Mouse (Mus musculus) forebrain, embryonic 13.5 days (tissue): ENCODE measurements around the gene Wipf2. TPM values are rescaled to one million over a fixed set of nuclear protein-coding genes. Genes with fewer than 3 reads are reported as not detected.
"Not testable (repeated sequence)": the region's sequence is repeated elsewhere in the genome, so short reads cannot be mapped to it uniquely, and the experiment has no call there.

Experiments used
- ATAC-seq: fragments of 200-750 bp; cut with Nextera tagmentation; 2 replicates; pipeline ENCODE4 v1.8.0; 2017
- H3K27ac ChIP-seq: fragments of 300-500 bp; sonication (generic); 2 replicates; pipeline ENCODE4 v1.5.1; 2015; ENCODE audit warnings: inconsistent platforms, mild to moderate bottlenecking, moderate library complexity
- H3K27me3 ChIP-seq: fragments of 300-500 bp; sonication (generic); 2 replicates; pipeline ENCODE4 v1.6.1; 2015; ENCODE audit warnings: mild to moderate bottlenecking, inconsistent platforms
- H3K36me3 ChIP-seq: fragments of 300-500 bp; sonication (generic); 2 replicates; pipeline ENCODE4 v1.6.1; 2015; ENCODE audit warnings: mild to moderate bottlenecking, inconsistent platforms; ENCODE audit not compliant: poor library complexity, severe bottlenecking
- H3K4me1 ChIP-seq: fragments of 300-500 bp; sonication (generic); 2 replicates; pipeline ENCODE4 v1.6.1; 2015; ENCODE audit warnings: inconsistent platforms
- H3K4me2 ChIP-seq: fragments of 300-500 bp; sonication (generic); 2 replicates; pipeline ENCODE4 v1.6.1; 2015; ENCODE audit warnings: inconsistent platforms, mild to moderate bottlenecking, moderate library complexity
- H3K4me3 ChIP-seq: fragments of 300-500 bp; sonication (generic); 2 replicates; pipeline ENCODE4 v1.5.1; 2015; ENCODE audit warnings: mild to moderate bottlenecking, inconsistent platforms
- H3K9ac ChIP-seq: fragments of 300-500 bp; sonication (generic); 2 replicates; pipeline ENCODE4 v1.6.1; 2015; ENCODE audit warnings: mild to moderate bottlenecking, inconsistent platforms
- H3K9me3 ChIP-seq: fragments of 300-500 bp; sonication (generic); replicated peaks from 2 replicates; pipeline ENCODE4 v1.6.1; 2016; ENCODE audit warnings: inconsistent platforms
- WGBS: fragments of 180-500 bp; shearing (Covaris S2); methylation state at CpG from one replicate; pipeline ENCODE4 v1.1.7; 2015; 5-methylcytosine and 5-hydroxymethylcytosine counted together
- polyA plus RNA-seq: library from polyadenylated mRNA; unstranded; fragments of >200 nt; fragmentation: Nextera tagmentation; extraction: Ambion mirVana; gene quantifications from 2 replicates; pipeline ENCODE4 v1.2.1, GENCODE M21; 2015

Gene Wipf2
- 5.0 and 5.4 TPM in 2 replicates for polyA plus RNA-seq

- ATAC-seq: peak; percentile 94
These were observed at the start of gene Wipf2 for GRCm38 (mm10) chr11:98863028-98863750. Gene Wipf2, plus strand, starts transcription at chr11:98863638.

GRCm38 (mm10) chr11:98816706-98817239 is 46.7 kb upstream of the Wipf2 start:
- Histone ChIP-seq H3K36me3 (peaks cover 96% of the 10 kb centered on the region), H3K27ac (no peak overlapping the region), H3K4me3 (no peak overlapping the region), H3K9ac (no peak overlapping the region), H3K4me2 (no peak overlapping the region), H3K9me3 (no peaks in the 10 kb centered on the region), H3K27me3 (no peaks in the 10 kb centered on the region), H3K4me1 (0 out of 2 replicates have a peak, but pooled peaks cover 1% of the 10 kb centered on the region)
- no peak for ATAC-seq
- 96% methylated on average over 1 of the region's 1 CpGs for WGBS

More at GRCm38 (mm10) chr11:98863028-98863750, at the start of gene Wipf2:
- Histone ChIP-seq H3K27me3 (no peaks in the 10 kb centered on the region), H3K4me2 (peak within 1 kb of the TSS; percentile 75), H3K9me3 (no peaks in the 10 kb centered on the region), H3K36me3 (peaks cover 19% of the 10 kb centered on the region), H3K27ac (peak within 1 kb of the TSS; percentile 94), H3K9ac (peak within 1 kb of the TSS; percentile 72), H3K4me3 (peak within 1 kb of the TSS; percentile 57), H3K4me1 (peaks cover 19% of the 10 kb centered on the region)
- WGBS: 8% methylated on average over 35 of the region's 41 CpGs

- Histone ChIP-seq H3K4me2 (no peak overlapping the region), H3K4me1 (no peaks in the 10 kb centered on the region), H3K9me3 (no peaks in the 10 kb centered on the region), H3K27ac (no peak overlapping the region), H3K9ac (no peak overlapping the region), H3K4me3 (no peak overlapping the region), H3K27me3 (no peaks in the 10 kb centered on the region), H3K36me3 (peaks cover 98% of the 10 kb centered on the region)
- ATAC-seq: no peak
- 97% methylated on average over 5 of the region's 5 CpGs for WGBS
These were observed 42.5 kb upstream of the Wipf2 start for GRCm38 (mm10) chr11:98820968-98821367.

GRCm38 (mm10) chr11:98826071-98826470 is 37.4 kb upstream of the Wipf2 start:
- H3K4me2 ChIP-seq, H3K9ac ChIP-seq, H3K9me3 ChIP-seq, H3K4me1 ChIP-seq, H3K27ac ChIP-seq, H3K4me3 ChIP-seq, H3K27me3 ChIP-seq, ATAC-seq: not testable (repeated sequence)
- WGBS: 97% methylated on average over 2 of the region's 2 CpGs
- H3K36me3 ChIP-seq: peaks cover 97% of the 10 kb centered on the region

GRCm38 (mm10) chr11:98827877-98828276 is 35.6 kb upstream of the Wipf2 start:
- no peak overlapping the region for H3K4me3 ChIP-seq
- no peak overlapping the region for H3K9ac ChIP-seq
- no peaks in the 10 kb centered on the region for H3K4me1 ChIP-seq
- no peak overlapping the region for H3K27ac ChIP-seq
- H3K4me2 ChIP-seq: no peak overlapping the region
- WGBS: 86% methylated on average over 2 of the region's 2 CpGs
- H3K27me3 ChIP-seq: no peaks in the 10 kb centered on the region
- H3K36me3 ChIP-seq: peaks cover 97% of the 10 kb centered on the region
- no peak for ATAC-seq
- H3K9me3 ChIP-seq: no peaks in the 10 kb centered on the region

- no peaks in the 10 kb centered on the region for H3K4me1 ChIP-seq
- peaks cover 97% of the 10 kb centered on the region for H3K36me3 ChIP-seq
- no peak for ATAC-seq
- 73% methylated on average over 12 of the region's 12 CpGs for WGBS
- H3K9me3 ChIP-seq: no peaks in the 10 kb centered on the region
- no peak overlapping the region for H3K9ac ChIP-seq
- no peak overlapping the region for H3K4me3 ChIP-seq
- no peak overlapping the region for H3K27ac ChIP-seq
- no peaks in the 10 kb centered on the region for H3K27me3 ChIP-seq
- no peak overlapping the region for H3K4me2 ChIP-seq
These were observed 34.2 kb upstream of the Wipf2 start for GRCm38 (mm10) chr11:98829091-98829775.

GRCm38 (mm10) chr11:98829875-98830274 is 33.6 kb upstream of the Wipf2 start:
- Histone ChIP-seq H3K4me2 (no peak overlapping the region), H3K9me3 (no peaks in the 10 kb centered on the region), H3K27me3 (no peaks in the 10 kb centered on the region), H3K27ac (no peak overlapping the region), H3K36me3 (peaks cover 97% of the 10 kb centered on the region), H3K4me3 (no peak overlapping the region), H3K4me1 (peaks cover 6% of the 10 kb centered on the region), H3K9ac (no peak overlapping the region)
- no peak for ATAC-seq
- WGBS: 89% methylated on average over 4 of the region's 4 CpGs

GRCm38 (mm10) chr11:98835296-98835695 is 28.1 kb upstream of the Wipf2 start:
- H3K9ac ChIP-seq: 0 out of 2 replicates have a peak overlapping the region, but pooled peaks have one; percentile 4
- H3K27me3 ChIP-seq: peaks cover 22% of the 10 kb centered on the region
- peaks cover 50% of the 10 kb centered on the region for H3K36me3 ChIP-seq
- 27% methylated on average over 5 of the region's 5 CpGs for WGBS
- H3K9me3 ChIP-seq: no peaks in the 10 kb centered on the region
- H3K4me3 ChIP-seq: no peak overlapping the region
- no peak for ATAC-seq
- no peak overlapping the region for H3K4me2 ChIP-seq
- peaks cover 30% of the 10 kb centered on the region for H3K4me1 ChIP-seq
- H3K27ac ChIP-seq: no peak overlapping the region

- H3K4me3 ChIP-seq: no peak overlapping the region
- no peak overlapping the region for H3K9ac ChIP-seq
- peaks cover 22% of the 10 kb centered on the region for H3K27me3 ChIP-seq
- H3K9me3 ChIP-seq: no peaks in the 10 kb centered on the region
- peaks cover 45% of the 10 kb centered on the region for H3K36me3 ChIP-seq
- peaks cover 30% of the 10 kb centered on the region for H3K4me1 ChIP-seq
- H3K4me2 ChIP-seq: peak overlapping the region; percentile 84; the same call in 1 of the 2 replicates
- 58% methylated on average over 3 of the region's 3 CpGs for WGBS
- no peak overlapping the region; the same call in 1 of the 2 replicates for H3K27ac ChIP-seq
- no peak for ATAC-seq
These were observed 27.7 kb upstream of the Wipf2 start for GRCm38 (mm10) chr11:98835725-98836124.

GRCm38 (mm10) chr11:98836128-98836527 is 27.3 kb upstream of the Wipf2 start:
- no peaks in the 10 kb centered on the region for H3K9me3 ChIP-seq
- ATAC-seq: no peak
- whole genome bisulfite sequencing: 25% methylated on average over 7 of the region's 7 CpGs
- H3K4me2 ChIP-seq: peak overlapping the region; percentile 84
- H3K4me3 ChIP-seq: peak overlapping the region; percentile 57
- peak overlapping the region; percentile 71; the same call in 1 of the 2 replicates for H3K9ac ChIP-seq
- peaks cover 30% of the 10 kb centered on the region for H3K4me1 ChIP-seq
- H3K36me3 ChIP-seq: peaks cover 41% of the 10 kb centered on the region
- H3K27me3 ChIP-seq: peaks cover 22% of the 10 kb centered on the region
- H3K27ac ChIP-seq: no peak overlapping the region

GRCm38 (mm10) chr11:98836651-98837141 is 26.7 kb upstream of the Wipf2 start, which contains the start of gene Rapgefl1:
Gene Rapgefl1, plus strand, starts transcription at chr11:98836785.
- Histone ChIP-seq H3K36me3 (peaks cover 36% of the 10 kb centered on the region), H3K9ac (peak within 1 kb of the TSS; percentile 71), H3K4me3 (peak within 1 kb of the TSS; percentile 57), H3K9me3 (no peaks in the 10 kb centered on the region), H3K27me3 (peaks cover 22% of the 10 kb centered on the region), H3K27ac (no peak within 1 kb of the TSS; the same call in 1 of the 2 replicates), H3K4me1 (peaks cover 30% of the 10 kb centered on the region), H3K4me2 (peak within 1 kb of the TSS; percentile 84)
- WGBS: under 1% methylated on average over 44 of the region's 48 CpGs
- ATAC-seq: peak; percentile 95
